Mouse (Mus musculus): ENCODE results near the gene Gmeb2.

Gene Gmeb2

DNA sequence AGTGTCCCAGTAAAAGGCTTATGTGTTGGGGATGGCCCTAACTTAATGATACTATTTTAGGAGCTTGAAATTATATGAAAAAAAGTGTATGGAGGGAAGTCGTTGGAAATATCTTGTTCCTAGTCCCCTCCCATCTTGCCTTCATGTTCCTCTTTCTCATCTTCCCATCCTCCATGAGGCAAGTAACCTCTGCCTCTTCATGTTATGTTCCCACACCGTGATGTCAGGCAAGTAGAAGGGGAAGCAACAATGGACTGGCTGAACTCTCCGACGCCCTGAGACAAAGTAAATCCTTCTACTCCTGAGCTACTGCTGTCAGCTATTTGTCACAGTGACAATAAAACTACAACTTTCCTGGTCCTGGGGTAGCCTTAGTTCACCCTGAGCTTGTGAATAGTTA lies 13.2 kb downstream of the Gmeb2 start:
- DNase-seq (ENCODE audit: low read depth), result no peak

- DNase-seq (ENCODE audit: low read depth), result no peak
Observed at GRCm38 (mm10) chr2:181273829-181274228, 14.0 kb downstream of the Gmeb2 start.

GRCm38 (mm10) chr2:181272092-181272491 lies 15.7 kb downstream of the Gmeb2 start:
- no peak for DNase-seq (ENCODE audit: low read depth)

DNA sequence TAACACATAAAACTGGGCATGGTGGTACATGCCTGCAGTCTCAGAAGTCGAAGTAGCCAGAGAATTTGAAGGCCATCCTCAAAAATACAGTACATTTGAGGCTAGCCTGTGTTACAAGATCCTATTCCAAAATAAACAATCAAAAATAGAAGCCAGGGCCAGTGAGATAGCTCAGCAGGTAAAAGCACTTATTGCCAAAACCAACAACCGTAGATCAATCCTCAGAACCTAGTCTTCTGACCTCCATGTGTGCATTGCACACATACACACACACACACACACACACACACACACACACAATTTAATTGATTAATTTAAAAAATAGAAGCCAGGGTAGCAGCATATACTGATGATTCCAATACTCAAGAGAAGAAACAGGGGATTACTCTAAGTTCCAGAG lies 21.0 kb downstream of the Gmeb2 start:
- DNase-seq (ENCODE audit: low read depth), result no peak

- no peak for DNase-seq (ENCODE audit: low read depth)
Observed at GRCm38 (mm10) chr2:181253248-181253647, 34.6 kb downstream of the Gmeb2 start.

- no peak for DNase-seq (ENCODE audit: low read depth)
Observed at GRCm38 (mm10) chr2:181251841-181252240, 36.0 kb downstream of the Gmeb2 start.

DNA sequence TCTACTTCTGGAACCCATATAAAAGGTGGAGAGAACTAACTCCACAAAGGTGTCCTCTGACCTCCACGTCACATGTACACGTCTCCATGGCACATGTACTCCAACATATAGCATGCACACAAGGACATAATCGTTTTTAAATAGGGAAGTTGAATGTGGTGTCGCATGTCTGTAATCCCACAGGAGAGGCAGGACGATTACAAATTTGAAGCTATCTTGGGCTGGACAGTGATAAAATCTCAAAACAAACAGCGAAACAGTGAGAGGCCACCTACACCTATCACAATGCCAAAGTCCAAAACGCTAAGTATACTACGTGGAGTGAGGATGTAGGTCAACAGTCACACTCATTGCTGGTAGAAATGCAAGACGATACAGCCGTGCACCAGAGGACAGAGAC lies 38.6 kb downstream of the Gmeb2 start:
- DNase-seq (ENCODE audit: low read depth), result no peak

DNA sequence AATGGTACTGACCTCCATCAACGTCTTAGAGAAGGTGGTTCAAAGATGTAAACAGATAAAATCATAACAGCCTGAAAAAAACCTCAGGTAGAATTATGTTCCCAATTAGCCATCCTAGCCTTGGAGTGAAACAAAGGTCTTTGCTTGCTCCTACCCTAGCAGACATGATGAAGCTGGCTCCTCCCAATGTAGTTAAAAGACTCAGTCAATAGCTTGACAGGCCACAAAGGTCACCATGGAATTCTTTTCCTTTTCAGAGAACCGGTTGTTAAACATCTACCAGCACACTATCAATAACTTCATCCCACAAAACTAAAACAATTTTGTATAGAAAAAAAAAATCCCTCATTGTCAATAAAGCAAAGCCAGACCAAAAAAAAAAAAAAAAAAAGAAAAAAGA lies 42.8 kb downstream of the Gmeb2 start:
- DNase-seq (ENCODE audit: low read depth), result no peak

GRCm38 (mm10) chr2:181243706-181244394 lies 44.0 kb downstream of the Gmeb2 start:
- DNase-seq (ENCODE audit: low read depth), result no peak

DNA sequence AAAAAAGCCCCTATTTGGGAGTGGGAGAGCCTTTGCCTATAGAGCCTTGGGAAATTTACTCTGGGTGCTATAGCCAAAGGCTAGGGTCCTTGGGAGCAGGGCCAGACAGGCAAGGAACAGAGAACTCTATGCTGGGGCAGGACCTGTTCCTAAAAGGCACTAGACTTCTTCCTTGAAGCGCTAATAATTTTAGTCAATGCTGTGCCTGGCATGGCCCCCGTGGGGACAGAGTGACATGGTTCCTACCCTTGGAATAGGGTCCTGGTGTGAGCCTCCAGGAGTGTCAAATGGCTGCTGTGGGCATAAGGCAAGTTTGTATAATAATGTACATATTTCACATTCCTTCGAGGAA lies 45.5 kb downstream of the Gmeb2 start:
- DNase-seq (ENCODE audit: low read depth), result no peak

GRCm38 (mm10) chr2:181241602-181242313 lies 46.1 kb downstream of the Gmeb2 start, which contains the start of gene Helz2:
Helz2 (minus strand) TSS chr2:181242027.
- DNase-seq (ENCODE audit: low read depth), result peak; percentile 64

- DNase-seq (ENCODE audit: low read depth), result no peak
Observed at GRCm38 (mm10) chr2:181240806-181241440, 46.9 kb downstream of the Gmeb2 start.

DNA sequence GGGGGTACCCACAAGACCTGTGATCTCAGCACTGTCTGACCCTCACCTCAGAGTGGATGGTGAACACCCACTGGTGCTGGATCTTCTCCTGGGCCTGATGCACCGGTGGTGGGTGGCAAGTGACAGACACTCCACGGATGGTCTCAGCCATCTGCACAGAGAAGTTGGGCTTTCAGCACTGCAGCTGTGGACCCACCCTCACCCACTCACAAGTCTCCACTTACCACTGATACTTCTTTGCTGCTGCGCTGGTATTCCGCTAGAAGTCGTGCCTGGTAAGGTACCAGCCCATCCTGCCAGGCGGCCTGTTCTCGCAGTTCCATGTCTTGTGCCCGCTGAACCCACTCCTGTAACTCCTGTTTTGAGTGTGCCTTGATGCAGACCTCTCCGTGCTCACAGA lies 48.6 kb downstream of the Gmeb2 start:
- DNase-seq (ENCODE audit: low read depth), result no peak

- DNase-seq (ENCODE audit: low read depth), result no peak
Observed at GRCm38 (mm10) chr2:181238861-181239260, 49.0 kb downstream of the Gmeb2 start.

DNA sequence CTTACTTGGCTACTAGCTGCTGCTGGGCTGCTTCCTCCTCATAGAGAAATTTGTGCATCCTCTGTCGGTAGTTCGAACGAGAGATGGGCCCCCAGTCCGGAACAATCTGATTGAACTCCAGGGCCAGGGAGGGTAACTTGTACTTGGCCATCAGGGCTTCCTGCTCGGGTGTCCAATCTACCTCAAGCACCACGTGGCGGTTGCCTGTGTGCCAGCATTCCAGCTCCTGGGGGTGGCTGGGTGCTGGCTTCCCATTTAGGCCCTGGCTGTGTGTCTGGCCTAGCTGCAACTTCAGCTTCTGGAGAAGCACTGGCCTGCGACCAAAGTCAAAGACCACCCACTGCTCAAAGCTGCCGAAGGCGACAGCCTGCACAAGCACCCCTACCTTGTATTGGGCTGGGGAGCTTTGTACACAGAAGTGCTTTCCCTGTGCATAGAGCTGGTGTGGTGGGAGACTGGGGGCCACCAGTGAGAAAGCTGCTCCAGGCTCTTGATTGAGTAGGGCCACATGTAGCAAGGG lies 49.7 kb downstream of the Gmeb2 start:
- DNase-seq (ENCODE audit: low read depth), result no peak

DNA sequence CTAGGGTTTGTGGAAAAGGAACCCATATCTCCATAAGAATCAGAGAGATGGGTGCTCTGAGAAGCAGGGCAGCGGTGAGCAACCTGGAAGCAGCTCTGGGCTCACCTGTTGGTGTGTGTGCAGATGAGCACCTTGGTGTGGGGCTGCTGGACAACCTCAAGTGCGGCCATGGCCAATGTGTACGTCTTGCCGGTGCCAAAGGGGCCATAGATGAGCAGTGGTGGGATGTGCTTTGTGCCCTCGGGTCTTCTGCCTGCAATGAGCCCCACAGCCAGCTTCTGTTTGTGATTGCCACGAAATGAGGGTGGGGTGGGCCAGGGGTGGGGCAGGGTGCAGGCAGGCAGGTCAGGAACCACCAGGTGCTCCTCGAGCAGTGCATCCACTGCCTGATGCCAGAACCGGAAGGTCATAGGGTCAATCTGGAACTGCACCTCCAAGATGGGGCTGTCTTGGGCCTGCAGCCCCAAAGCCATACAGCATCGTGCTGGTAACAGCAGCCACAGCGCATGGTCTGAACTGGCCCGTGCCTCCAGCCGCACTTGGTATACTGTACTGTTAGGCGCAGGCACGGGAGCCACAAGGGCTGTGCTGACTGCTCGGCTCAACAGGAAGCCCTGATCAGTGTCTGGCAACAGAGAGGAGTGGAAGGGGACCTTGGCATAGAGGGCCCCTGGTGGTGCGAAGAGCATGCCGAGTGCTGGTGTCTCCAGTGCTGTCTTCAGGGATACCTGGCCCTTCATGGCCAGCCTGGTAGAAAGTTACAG lies 50.4 kb downstream of the Gmeb2 start:
- no peak for DNase-seq (ENCODE audit: low read depth)

DNA sequence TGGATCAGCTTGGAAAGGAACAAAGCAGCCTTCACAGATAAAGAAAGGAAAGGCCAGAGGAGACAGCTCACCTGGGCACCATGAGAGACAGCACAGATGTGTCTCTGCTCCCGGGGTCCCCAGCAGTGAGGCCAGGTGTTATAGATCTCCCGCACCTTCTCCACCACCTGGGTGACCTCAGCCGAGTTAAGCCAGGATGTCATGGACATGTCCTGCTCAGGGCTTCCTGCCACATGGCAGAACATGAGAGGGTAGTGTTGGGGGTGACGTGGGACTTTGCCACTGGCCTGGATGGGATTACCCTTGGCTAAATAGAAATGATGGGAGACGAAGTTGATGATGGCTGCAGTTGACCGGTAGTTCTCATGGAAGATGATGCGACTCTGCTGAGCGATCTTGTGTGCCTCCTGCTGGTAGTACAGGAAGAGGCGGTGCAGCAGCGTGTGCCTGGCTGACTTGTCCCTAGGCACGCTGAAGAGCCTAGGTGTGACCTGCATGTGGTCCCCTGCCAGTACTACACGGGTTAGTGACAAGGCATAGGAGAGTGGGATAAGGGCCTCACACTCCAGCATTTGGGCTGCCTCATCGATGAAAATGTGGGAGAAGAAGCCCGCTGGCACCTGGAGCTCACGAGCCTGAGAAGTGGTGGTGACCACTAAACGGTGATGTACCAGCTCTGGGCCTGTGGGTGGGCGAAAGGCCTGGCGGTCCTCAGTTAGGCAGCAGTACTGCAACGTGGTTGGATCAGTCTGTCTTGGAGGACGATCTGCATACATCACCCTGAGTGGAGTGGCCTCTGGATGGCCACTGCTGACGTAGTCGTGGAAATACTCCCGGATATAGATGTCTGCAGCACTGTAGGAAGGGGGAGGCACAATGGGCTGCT lies 51.9 kb downstream of the Gmeb2 start:
- DNase-seq (ENCODE audit: low read depth), result no peak

- no peak for DNase-seq (ENCODE audit: low read depth)
Observed at GRCm38 (mm10) chr2:181234680-181235079, 53.2 kb downstream of the Gmeb2 start.

DNA sequence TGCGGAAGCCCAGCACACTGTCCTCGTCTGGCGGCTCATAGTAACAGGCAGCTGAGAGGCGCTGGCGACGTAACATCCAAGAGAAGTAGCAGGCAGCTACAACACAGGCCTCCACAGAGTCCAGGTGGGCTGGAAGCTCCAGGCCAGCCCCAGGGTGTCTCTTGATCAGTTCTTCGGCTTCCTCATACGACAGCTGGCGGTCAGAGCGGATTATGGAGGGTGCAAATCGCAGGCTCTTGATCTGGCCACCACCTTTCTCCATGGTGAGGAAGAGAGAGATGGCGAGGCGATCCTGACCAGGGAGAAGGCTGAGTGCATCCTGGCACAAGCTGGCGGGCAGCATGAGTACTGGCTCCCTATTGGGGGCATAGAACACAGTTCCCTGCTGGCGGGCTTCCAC lies 54.4 kb downstream of the Gmeb2 start:
- no peak for DNase-seq (ENCODE audit: low read depth)

- DNase-seq (ENCODE audit: low read depth), result no peak
Observed at GRCm38 (mm10) chr2:181231171-181231570, 56.7 kb downstream of the Gmeb2 start.

DNA sequence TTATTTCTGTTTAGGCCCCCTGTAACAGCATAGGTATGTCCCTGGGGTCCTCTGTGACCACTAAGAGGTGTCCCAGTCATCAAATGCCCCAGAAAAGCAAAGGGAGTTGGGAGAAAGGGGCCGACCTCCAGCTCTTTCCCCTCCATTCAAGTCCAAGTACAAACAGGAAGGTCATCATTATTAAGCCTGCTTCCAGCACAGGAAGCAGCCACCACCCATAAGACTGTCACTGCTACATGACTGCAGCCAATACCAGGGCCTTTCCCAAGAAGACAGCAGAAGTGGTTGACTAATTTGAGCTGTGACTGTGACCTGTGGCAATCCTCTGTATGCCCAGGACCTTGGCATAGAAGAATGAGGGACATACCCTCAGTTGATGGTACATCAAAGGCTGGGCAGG lies 59.5 kb downstream of the Gmeb2 start:
- no peak for DNase-seq (ENCODE audit: low read depth)

All from c-Kit-positive CD71-positive TER-119-negative erythroid progenitor cells, embryonic 14.5 days (primary cell).